Mouse (Mus musculus) G1E (cell line): ENCODE measurements around the gene Fezf2. TPM values are rescaled to one million over a fixed set of nuclear protein-coding genes. Genes with fewer than 3 reads are reported as not detected.

ENCODE experiments used
- ATAC-seq: 2 replicates; pipeline ENCODE4 v1.8.0; 2016; ENCODE audit warnings: mild to moderate bottlenecking; ENCODE audit not compliant: insufficient number of reproducible peaks, poor library complexity, low FRiP score, severe bottlenecking; ENCODE audit errors: extremely low read depth
- DNase-seq: peaks from one replicate; pipeline ENCODE4 v3.0.0; 2012; ENCODE audit warnings: low spot score
- H3K27me3 ChIP-seq: 2 replicates; pipeline ENCODE4 v1.6.1; 2012; ENCODE audit warnings: mild to moderate bottlenecking, low read length, inconsistent platforms; ENCODE audit not compliant: insufficient read depth
- H3K36me3 ChIP-seq: replicated peaks from 2 replicates; pipeline ENCODE3; 2012; ENCODE audit warnings: mild to moderate bottlenecking, inconsistent platforms
- H3K4me1 ChIP-seq: 2 replicates; pipeline ENCODE4 v1.6.1; 2012; ENCODE audit warnings: low read depth, low read length, inconsistent platforms, mixed read lengths; ENCODE audit not compliant: insufficient read depth
- H3K4me3 ChIP-seq: 2 replicates; pipeline ENCODE4 v1.5.1; 2012; ENCODE audit warnings: low read depth, mild to moderate bottlenecking, inconsistent platforms, low read length, moderate library complexity, mixed read lengths
- H3K9me3 ChIP-seq: replicated peaks from 2 replicates; pipeline ENCODE4 v1.6.1; 2012; ENCODE audit warnings: inconsistent platforms
- CTCF ChIP-seq: IDR thresholded peaks from 2 replicates; pipeline ENCODE4 v1.5.1; 2012; ENCODE audit warnings: low read depth, low read length, inconsistent platforms, mixed read lengths
- GATA1 ChIP-seq: IDR thresholded peaks from 2 replicates; pipeline ENCODE4 v1.6.1; 2012; ENCODE audit warnings: borderline replicate concordance, low read length, inconsistent platforms, mixed read lengths
- GATA2 ChIP-seq: IDR thresholded peaks from 2 replicates; pipeline ENCODE4 v1.6.1; 2012; ENCODE audit warnings: low read depth, low read length, inconsistent platforms, borderline replicate concordance
- POLR2AphosphoS5 ChIP-seq: IDR thresholded peaks from 2 replicates; pipeline ENCODE4 v1.6.1; 2012; ENCODE audit warnings: low read depth, low read length, inconsistent platforms; ENCODE audit not compliant: insufficient replicate concordance
- TAL1 ChIP-seq: conservative IDR thresholded peaks from 2 replicates; pipeline ENCODE4 v1.6.1; 2012; ENCODE audit warnings: low read depth, low read length, inconsistent platforms, mixed read lengths
- polyA plus RNA-seq: library from polyadenylated mRNA; stranded (reverse); fragments of >175 nt; gene quantifications from 2 replicates; pipeline ENCODE4 v1.2.3, GENCODE M21; 2012
- total RNA-seq, 2 experiments: library from RNA; stranded (forward) in 1 of 2; stranded (reverse) in 1 of 2; fragments of 200-1000 nt in 1 of 2; fragments of >200 nt in 1 of 2; fragmentation: Nextera tagmentation in 1 of 2; gene quantifications; 2 replicates each; pipeline ENCODE4 v1.2.3; 2014 to 2017

Gene Fezf2
- total and polyA plus RNA-seq, 3 experiments: 0.11 TPM; not detected in 2

DNA sequence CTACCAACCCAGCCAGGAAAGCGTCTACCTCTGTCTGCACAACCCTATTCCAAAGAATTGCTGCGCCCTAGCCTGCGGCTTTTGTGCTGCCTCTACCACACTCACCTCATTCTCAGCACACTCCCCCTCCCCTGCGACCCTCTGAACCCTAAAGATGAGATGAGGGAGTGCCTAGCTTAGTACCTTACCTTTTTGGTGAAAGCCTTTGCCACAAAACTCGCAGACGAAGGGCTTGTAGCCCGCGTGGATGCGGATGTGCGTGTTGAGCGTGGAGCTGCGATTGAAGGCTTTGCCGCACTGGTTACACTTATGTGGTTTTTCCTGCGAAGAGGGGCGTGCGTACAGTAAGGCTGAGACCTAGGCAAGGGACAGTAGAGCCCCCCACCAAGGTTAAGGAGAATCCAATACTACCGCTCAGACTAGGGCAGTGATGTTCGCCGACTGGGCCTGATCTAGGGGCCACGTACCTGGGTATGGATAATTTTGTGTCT lies 4.5 kb downstream of the Fezf2 start:
- H3K4me1 ChIP-seq: no peaks in the 10 kb centered on the region
- H3K4me3 ChIP-seq: no peak overlapping the region
- peaks cover 33% of the 10 kb centered on the region for H3K9me3 ChIP-seq
- H3K36me3 ChIP-seq: no peaks in the 10 kb centered on the region
- DNase-seq (no peak), ATAC-seq (no peak)
- H3K27me3 ChIP-seq: peaks cover 15% of the 10 kb centered on the region; the same call in 1 of the 2 replicates
- no peak for TF ChIP-seq POLR2AphosphoS5
- TF ChIP-seq CTCF: no peak
- TF ChIP-seq GATA1: no peak
- no peak for TF ChIP-seq TAL1
- TF ChIP-seq GATA2: no peak

DNA sequence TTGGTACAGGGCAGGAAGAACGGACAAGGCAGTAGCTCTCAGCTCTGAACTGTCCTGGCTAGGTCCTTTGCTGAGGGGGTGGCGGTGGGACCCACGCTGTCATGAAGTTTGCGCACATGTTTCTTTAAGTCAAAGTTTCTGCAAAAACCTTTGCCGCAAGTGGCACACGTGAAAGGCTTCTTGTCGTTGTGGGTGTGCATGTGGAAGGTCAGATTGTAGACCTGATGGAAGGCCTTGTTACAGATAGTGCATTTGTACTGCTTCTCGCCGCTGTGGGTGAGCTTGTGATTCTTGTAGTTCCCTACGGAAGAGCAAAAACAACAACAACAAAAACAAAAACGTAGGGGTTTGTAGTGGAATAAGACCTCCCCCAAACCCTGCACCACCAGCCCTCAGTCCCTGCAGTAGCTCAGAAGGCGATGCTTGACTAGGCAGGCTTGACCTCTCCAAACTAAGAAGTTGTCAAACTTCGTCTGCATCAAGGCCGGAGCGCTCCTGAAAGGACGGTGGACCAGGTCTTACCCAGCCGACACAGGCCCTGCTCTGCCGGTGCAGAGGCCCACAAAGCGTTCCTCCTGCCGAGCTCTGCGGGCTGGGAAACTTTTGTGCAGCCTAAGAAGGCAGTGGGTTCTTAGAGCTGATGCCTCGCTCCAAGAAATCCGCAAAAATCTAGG lies 5.4 kb downstream of the Fezf2 start:
- TF ChIP-seq GATA2 (no peak), CTCF (no peak), GATA1 (no peak), POLR2AphosphoS5 (no peak), TAL1 (no peak)
- H3K27me3 ChIP-seq: peaks cover 15% of the 10 kb centered on the region; the same call in 1 of the 2 replicates
- ATAC-seq (no peak), DNase-seq (no peak)
- H3K9me3 ChIP-seq: peaks cover 33% of the 10 kb centered on the region
- H3K4me1 ChIP-seq: no peaks in the 10 kb centered on the region
- no peaks in the 10 kb centered on the region for H3K36me3 ChIP-seq
- no peak overlapping the region for H3K4me3 ChIP-seq

DNA sequence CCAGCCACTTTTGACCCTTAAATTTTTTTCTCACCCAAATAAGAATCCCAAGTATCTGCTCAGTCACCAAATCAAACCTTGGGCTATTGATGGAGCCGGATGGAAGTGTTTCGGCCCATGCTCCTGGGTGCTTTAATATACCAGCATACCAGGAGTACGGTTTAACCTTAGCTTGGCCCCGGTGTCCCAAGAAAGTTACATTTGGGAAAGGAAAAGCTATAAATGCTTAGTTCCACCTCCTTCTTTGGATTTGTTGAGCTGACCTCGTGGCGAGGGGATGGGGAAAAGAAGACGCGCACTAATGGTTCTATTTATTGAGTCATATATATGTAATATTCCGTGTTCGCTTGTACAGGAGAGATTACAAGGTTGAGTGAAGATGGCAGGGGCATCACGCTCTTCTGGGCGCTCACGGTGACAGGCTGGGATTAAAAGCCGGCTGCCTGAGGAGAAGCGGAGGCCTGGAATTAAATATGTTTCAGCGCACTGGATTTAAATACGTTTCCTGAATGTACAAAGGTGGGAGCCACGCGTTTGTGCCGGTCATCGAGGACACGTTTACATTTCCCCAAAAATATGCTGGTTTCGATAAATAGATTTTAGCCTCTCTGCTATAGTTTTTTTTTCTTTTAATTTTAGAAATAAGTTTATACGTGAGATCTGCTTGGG lies 6.1 kb downstream of the Fezf2 start:
- no peaks in the 10 kb centered on the region for H3K36me3 ChIP-seq
- ATAC-seq: no peak
- H3K27me3 ChIP-seq: peaks cover 15% of the 10 kb centered on the region; the same call in 1 of the 2 replicates
- no peak overlapping the region for H3K4me3 ChIP-seq
- H3K4me1 ChIP-seq: no peaks in the 10 kb centered on the region
- DNase-seq: no peak
- TF ChIP-seq GATA2 (no peak), CTCF (no peak), TAL1 (no peak), POLR2AphosphoS5 (no peak), GATA1 (no peak)
- H3K9me3 ChIP-seq: peaks cover 33% of the 10 kb centered on the region

DNA sequence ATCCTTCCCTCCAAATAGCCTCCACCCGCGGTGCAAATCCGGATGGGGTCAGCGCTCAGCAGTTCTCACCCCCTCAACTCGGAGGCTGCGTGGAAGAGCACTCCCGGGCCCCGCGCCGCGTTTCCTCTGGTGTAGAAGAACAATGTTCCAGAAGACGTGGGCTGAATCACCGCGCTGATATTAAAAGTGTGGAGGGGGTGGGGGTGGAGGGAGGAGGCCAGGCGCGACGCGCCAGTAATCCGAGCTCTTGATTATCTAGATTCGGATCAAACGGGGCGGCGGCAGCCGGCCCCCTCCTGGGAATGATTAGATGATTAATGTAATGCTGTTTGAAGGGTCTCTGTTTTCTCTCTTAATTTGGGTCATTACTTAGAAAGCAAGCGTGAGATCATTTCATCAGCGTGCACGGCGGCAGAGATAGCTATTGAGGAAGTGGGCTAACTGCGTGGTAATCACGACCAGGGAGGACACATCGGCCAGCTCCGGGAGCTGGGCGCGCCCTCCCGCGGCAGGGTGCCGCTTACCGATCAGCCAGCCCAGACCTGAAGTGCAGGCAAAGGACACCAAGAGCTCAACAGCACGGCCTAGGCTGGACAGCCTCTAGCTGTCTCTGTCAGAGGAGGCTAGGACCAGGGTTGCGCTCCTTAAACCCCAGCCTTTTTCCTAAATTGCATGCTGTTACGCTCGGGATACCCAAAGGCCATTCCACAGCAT lies 6.8 kb downstream of the Fezf2 start:
- DNase-seq: no peak
- Histone ChIP-seq H3K36me3 (no peaks in the 10 kb centered on the region), H3K9me3 (peaks cover 32% of the 10 kb centered on the region), H3K4me3 (no peak overlapping the region), H3K4me1 (no peaks in the 10 kb centered on the region), H3K27me3 (peaks cover 13% of the 10 kb centered on the region; the same call in 1 of the 2 replicates)
- no peak for TF ChIP-seq GATA1
- TF ChIP-seq CTCF: no peak
- no peak for TF ChIP-seq POLR2AphosphoS5
- TF ChIP-seq TAL1: no peak
- no peak for TF ChIP-seq GATA2
- no peak for ATAC-seq

DNA sequence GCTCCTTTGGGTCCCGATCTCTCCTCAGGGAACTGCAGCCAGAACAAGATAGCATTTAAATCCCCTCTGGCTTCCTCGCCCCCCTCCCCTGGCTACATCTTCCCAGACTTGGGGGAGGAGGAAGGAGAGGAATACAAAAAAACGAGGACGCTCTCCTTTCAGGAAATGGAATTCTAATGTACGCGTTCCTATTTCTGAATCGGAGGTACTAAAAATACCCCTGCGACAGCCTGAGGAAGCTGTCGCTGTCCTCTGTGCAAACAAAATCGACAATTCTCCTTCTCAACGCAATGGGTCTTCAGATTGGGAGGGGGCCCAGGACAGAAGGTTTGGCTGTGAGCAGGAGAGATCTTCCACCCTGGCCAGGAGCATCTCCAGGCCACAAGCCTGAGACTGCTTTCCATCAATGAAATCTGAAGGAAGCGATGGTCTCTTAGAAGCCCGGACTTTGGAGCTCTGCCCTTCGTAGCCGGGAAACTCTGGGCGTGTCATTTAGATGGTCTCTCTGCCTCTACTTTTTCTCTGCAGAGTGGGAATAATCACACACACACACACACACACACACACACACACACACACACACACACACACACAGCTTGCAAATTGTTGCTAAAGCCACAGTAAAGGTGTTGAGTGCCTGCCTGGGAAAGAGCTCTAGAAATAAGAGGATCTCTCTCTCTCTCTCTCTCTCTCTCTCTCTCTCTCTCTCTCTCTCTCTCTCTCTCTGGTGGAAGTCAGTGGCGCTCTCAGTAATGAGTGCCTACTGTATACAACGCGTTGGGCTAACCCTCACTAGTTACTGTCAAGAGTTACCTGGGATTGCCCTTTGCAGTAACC lies 7.5 kb downstream of the Fezf2 start:
- Histone ChIP-seq H3K27me3 (peaks cover 8% of the 10 kb centered on the region; the same call in 1 of the 2 replicates), H3K36me3 (no peaks in the 10 kb centered on the region), H3K9me3 (peaks cover 24% of the 10 kb centered on the region), H3K4me3 (no peak overlapping the region), H3K4me1 (no peaks in the 10 kb centered on the region)
- DNase-seq: no peak
- ATAC-seq: no peak
- TF ChIP-seq POLR2AphosphoS5 (no peak), GATA2 (no peak), GATA1 (no peak), CTCF (no peak), TAL1 (no peak)
